Mouse (Mus musculus) erythroblast, embryonic 14.5 days (primary cell): ENCODE measurements around the gene Slx1b.

Source experiments
- GATA1 ChIP-seq: IDR thresholded peaks from 2 replicates; pipeline ENCODE4 v1.6.1; 2012; ENCODE audit warnings: low read length, inconsistent platforms, mixed read lengths
- TAL1 ChIP-seq: IDR thresholded peaks from 3 replicates; pipeline ENCODE4 v1.6.1; 2012; ENCODE audit warnings: low read length, inconsistent platforms, mixed read lengths

- TF ChIP-seq TAL1: no peak
- no peak for TF ChIP-seq GATA1
These were observed 30.1 kb upstream of the Slx1b start for GRCm38 (mm10) chr7:126725667-126726066.
